In genomic region chr2:6330756-6331155, GRCm38 (mm10) we compare ENCODE assay signal across 22 mouse cellular contexts. TPM values are rescaled to one million over a fixed set of nuclear protein-coding genes. Genes with fewer than 3 reads are reported as not detected.
DNase-seq lines count a peak whose midpoint lies in the region; ATAC-seq and TF ChIP-seq lines count a peak whose summit lies in the region.
"Had no signal": no experiment of that assay in that cellular context is flagged by ENCODE, and none has a peak within 500 bp of the region (broad histone marks: within the 10 kb centered on the region; RNA-seq: fewer than 3 reads in every experiment).

No protein-coding gene starts in this region.

- WGBS in liver, embryonic 12.5 days (ENCODE audit: insufficient replicate concordance): 69% methylated on average over 8 of the region's 8 CpGs
- WGBS in kidney, embryonic 15.5 days: 70% methylated on average over 8 of the region's 8 CpGs

- H3K27me3 ChIP-seq in liver, embryonic 12.5 days (replicated peaks): no peaks in the 10 kb centered on the region
- no peaks in the 10 kb centered on the region for H3K27me3 ChIP-seq in kidney, embryonic 15.5 days
- H3K27me3 ChIP-seq: embryonic facial prominence, embryonic 12.5 days; forebrain, embryonic 15.5 days; heart, embryonic 15.5 days; stomach, embryonic 15.5 days had no signal

- no peaks in the 10 kb centered on the region for H3K36me3 ChIP-seq in liver, embryonic 12.5 days
- H3K36me3 ChIP-seq in kidney, embryonic 15.5 days: no peaks in the 10 kb centered on the region
- H3K36me3 ChIP-seq: embryonic facial prominence, embryonic 12.5 days; forebrain, embryonic 15.5 days; heart, embryonic 15.5 days; stomach, embryonic 15.5 days had no signal

- ATAC-seq in liver, embryonic 12.5 days: no peak
- peak; percentile 33 for ATAC-seq in megakaryocyte-erythroid progenitor cell, adult 5-6 weeks (replicated peaks; ENCODE audit: low FRiP score, low TSS enrichment, poor library complexity, severe bottlenecking)
- no peak for ATAC-seq in kidney, embryonic 15.5 days (replicated peaks; ENCODE audit: low FRiP score)
- ATAC-seq: forebrain, embryonic 15.5 days; hindbrain, postnatal 0 days had no signal

- H3K9ac ChIP-seq in liver, embryonic 12.5 days: peak overlapping the region; percentile 35; the same call in 1 of the 2 replicates
- no peak overlapping the region for H3K9ac ChIP-seq in kidney, embryonic 15.5 days
- H3K9ac ChIP-seq: embryonic facial prominence, embryonic 12.5 days; forebrain, embryonic 15.5 days; heart, embryonic 15.5 days; stomach, embryonic 15.5 days had no signal

- no peak for TF ChIP-seq CTCF in gastrocnemius, adult 2 months (IDR thresholded peaks at IDR 0.05)

- peak; percentile 22 for DNase-seq in gastrocnemius, adult 2 months
- no peak for DNase-seq in gastrocnemius, postnatal 10 days
- DNase-seq in MEL-GATA-1-ER (ENCODE audit: extremely low read depth, low read depth): peak; percentile 24
- no peak for DNase-seq in layer of hippocampus, postnatal 10 days (ENCODE audit: low spot score in 2 of 2)
- DNase-seq in cerebellum, adult 9-10 months: no peak
- DNase-seq: cerebellum, adult 9-11 months; kidney, adult 2 months; kidney, postnatal 25 days; lung, adult 18-20 months; thymus, adult 18-20 months had no signal

- peak overlapping the region; percentile 20; the same call in 1 of the 2 replicates for H3K27ac ChIP-seq in gastrocnemius, adult 2 months
- peak overlapping the region; percentile 80 for H3K27ac ChIP-seq in liver, embryonic 12.5 days
- no peak overlapping the region for H3K27ac ChIP-seq in kidney, embryonic 15.5 days
- H3K27ac ChIP-seq: embryonic facial prominence, embryonic 12.5 days; forebrain, embryonic 15.5 days; heart, embryonic 15.5 days; hindbrain, embryonic 10.5 days; hindbrain, postnatal 0 days; left cerebral cortex, adult 2 months; limb, embryonic 10.5 days had no signal

- H3K4me3 ChIP-seq in gastrocnemius, adult 2 months: no peak overlapping the region
- no peak overlapping the region for H3K4me3 ChIP-seq in liver, embryonic 12.5 days
- no peak overlapping the region for H3K4me3 ChIP-seq in kidney, embryonic 15.5 days (replicated peaks)
- H3K4me3 ChIP-seq: embryonic facial prominence, embryonic 12.5 days; forebrain, embryonic 15.5 days; heart, embryonic 15.5 days; hindbrain, embryonic 10.5 days; left cerebral cortex, adult 2 months; limb, embryonic 10.5 days; stomach, embryonic 15.5 days had no signal

- peak overlapping the region; percentile 59 for H3K4me2 ChIP-seq in liver, embryonic 12.5 days
- H3K4me2 ChIP-seq in kidney, embryonic 15.5 days: no peak overlapping the region
- H3K4me2 ChIP-seq: embryonic facial prominence, embryonic 12.5 days; forebrain, embryonic 15.5 days; heart, embryonic 15.5 days; midbrain, embryonic 11.5 days; stomach, embryonic 15.5 days had no signal

- intact Hi-C loops in gastrocnemius, adult 2 months (cut with DNase I): no loop called here

- peaks cover 81% of the 10 kb centered on the region for H3K4me1 ChIP-seq in liver, embryonic 12.5 days
- peaks cover 51% of the 10 kb centered on the region for H3K4me1 ChIP-seq in kidney, embryonic 15.5 days
- H3K4me1 ChIP-seq: forebrain, embryonic 15.5 days had no signal

- H3K9me3 ChIP-seq in liver, embryonic 12.5 days (replicated peaks): no peaks in the 10 kb centered on the region
- no peaks in the 10 kb centered on the region for H3K9me3 ChIP-seq in kidney, embryonic 15.5 days (replicated peaks)
- H3K9me3 ChIP-seq: embryonic facial prominence, embryonic 12.5 days; forebrain, embryonic 15.5 days; heart, embryonic 15.5 days; hindbrain, embryonic 10.5 days; limb, embryonic 10.5 days; stomach, embryonic 15.5 days had no signal

RNA-seq across cellular contexts. Expression of gene Usp6nl, which starts 8.3 kb away (rescaled TPM):
- 1 to 10 TPM; 2.6 to 4.0 TPM for total RNA-seq in gastrocnemius, adult 2 months (2021)
- 10 to 100 TPM in 1 of 2 experiments, 1 to 10 TPM in 1; 8.9 to 11.4 TPM for total RNA-seq in gastrocnemius, postnatal 10 days (2021)
- polyA plus RNA-seq in liver, embryonic 12.5 days (2016; fragmentation: Nextera tagmentation; extraction: Ambion mirVana): 7.7 and 7.9 TPM in 2 replicates
- 38.6 and 43.4 TPM in 2 replicates for total RNA-seq in megakaryocyte-erythroid progenitor cell, adult 5-6 weeks (2014; fragmentation: Nextera tagmentation)
- 31.8 and 53.7 TPM in 2 replicates for total RNA-seq in megakaryocyte-erythroid progenitor cell, adult 5-6 weeks (2017)
- 9.4 TPM in 2 replicates for polyA plus RNA-seq in kidney, embryonic 15.5 days (2015; fragmentation: Nextera tagmentation; extraction: Ambion mirVana)
- 10 to 100 TPM; 28.3 to 29.1 TPM for total RNA-seq in layer of hippocampus, postnatal 10 days (2021)

Comparison
In these comparisons a context has a peak if more than half of its experiments do, and no peak if none do; other contexts are left out.
1. DNase-seq: peak in gastrocnemius, adult 2 months (single experiment) and MEL-GATA-1-ER (single experiment); none in gastrocnemius, postnatal 10 days (single experiment), layer of hippocampus, postnatal 10 days (0 of 2) and cerebellum, adult 9-10 months (single experiment).